Mouse (Mus musculus): Measurements from ENCODE around the gene Cyp1b1. TPM values are rescaled to one million over a fixed set of nuclear protein-coding genes. Genes with fewer than 3 reads are reported as not detected.

The Cyp1b1 gene
- polyA plus RNA-seq, 1 experiment from 2014 or later: 12.4 TPM

DNA sequence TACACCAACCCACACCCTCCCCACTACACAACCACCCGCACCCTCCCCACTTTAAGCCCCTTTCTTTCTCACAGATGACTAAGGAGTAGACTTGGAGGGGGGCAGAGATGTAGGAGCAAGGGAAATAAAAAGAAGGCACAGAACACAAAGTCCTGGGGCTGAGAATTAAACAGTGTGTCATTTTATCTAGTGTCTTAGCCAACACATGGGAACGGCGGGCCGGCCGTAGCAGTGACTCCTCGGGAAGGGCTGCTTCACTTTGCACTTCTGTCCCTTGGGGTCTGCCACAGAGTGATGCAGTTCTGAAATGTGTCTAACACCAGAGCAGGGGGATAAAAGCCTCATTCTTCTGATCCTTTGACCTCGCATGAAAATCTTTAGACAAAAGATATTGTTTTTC lies 5.8 kb upstream of the Cyp1b1 start:
- no peaks in the 10 kb centered on the region; the same call in 1 of the 2 replicates for H3K4me1 ChIP-seq (replicated peaks; ENCODE audit: control insufficient read depth, insufficient read depth, low read length)
- no peaks in the 10 kb centered on the region for H3K36me3 ChIP-seq (replicated peaks; ENCODE audit: control insufficient read depth, insufficient read depth)
- no peaks in the 10 kb centered on the region for H3K9me3 ChIP-seq (ENCODE audit: control insufficient read depth, low read length)
- no peak overlapping the region for H3K27ac ChIP-seq
- H3K9ac ChIP-seq: no peak overlapping the region
- peaks cover 11% of the 10 kb centered on the region for H3K27me3 ChIP-seq (ENCODE audit: control insufficient read depth, insufficient read depth, low read length)
- 82% methylated on average over 7 of the region's 7 CpGs for WGBS
- ATAC-seq (ENCODE audit: low FRiP score) (no peak), DNase-seq (ENCODE audit: low spot score) (no peak)
- no peak overlapping the region for H3K4me3 ChIP-seq (replicated peaks; ENCODE audit: low read length)
- H3K4me2 ChIP-seq (replicated peaks): no peak overlapping the region

DNA sequence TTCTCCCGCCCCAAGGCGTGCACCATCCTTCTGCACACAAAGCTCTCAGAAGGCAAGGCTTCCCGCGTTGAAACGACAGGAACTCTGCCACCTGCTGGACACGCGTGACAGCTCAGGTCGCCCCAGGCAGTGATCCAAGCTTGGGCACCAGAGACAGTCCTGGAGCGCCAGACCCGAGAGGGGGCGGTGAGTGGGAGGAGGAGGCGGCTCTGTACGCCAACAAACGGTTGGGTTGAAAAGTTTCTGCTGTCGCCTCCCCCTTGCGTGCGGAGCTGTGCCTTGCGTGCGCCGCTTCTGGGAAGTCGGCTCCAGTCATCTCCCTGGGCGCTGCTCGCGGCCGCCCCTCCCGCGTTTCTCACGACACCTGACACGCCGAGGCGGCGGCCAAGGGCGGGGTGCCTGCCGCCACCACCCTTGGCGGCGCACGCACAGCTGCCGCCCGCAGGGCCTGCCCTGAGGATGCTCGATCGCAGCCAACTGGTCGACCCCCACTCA lies 835 bp upstream of the Cyp1b1 start:
- WGBS: under 1% methylated on average over 42 of the region's 42 CpGs
- ATAC-seq (ENCODE audit: low FRiP score) (peak; percentile 82), DNase-seq (ENCODE audit: low spot score) (peak; percentile 87)
- Histone ChIP-seq H3K36me3 (replicated peaks; ENCODE audit: control insufficient read depth, insufficient read depth) (no peaks in the 10 kb centered on the region), H3K4me3 (replicated peaks; ENCODE audit: low read length) (peak overlapping the region; percentile 41), H3K4me2 (replicated peaks) (peak overlapping the region; percentile 85), H3K27ac (no peak overlapping the region), H3K9ac (peak overlapping the region; percentile 44), H3K4me1 (replicated peaks; ENCODE audit: control insufficient read depth, insufficient read depth, low read length) (peaks cover 23% of the 10 kb centered on the region), H3K9me3 (ENCODE audit: control insufficient read depth, low read length) (no peaks in the 10 kb centered on the region), H3K27me3 (ENCODE audit: control insufficient read depth, insufficient read depth, low read length) (peaks cover 59% of the 10 kb centered on the region)

DNA sequence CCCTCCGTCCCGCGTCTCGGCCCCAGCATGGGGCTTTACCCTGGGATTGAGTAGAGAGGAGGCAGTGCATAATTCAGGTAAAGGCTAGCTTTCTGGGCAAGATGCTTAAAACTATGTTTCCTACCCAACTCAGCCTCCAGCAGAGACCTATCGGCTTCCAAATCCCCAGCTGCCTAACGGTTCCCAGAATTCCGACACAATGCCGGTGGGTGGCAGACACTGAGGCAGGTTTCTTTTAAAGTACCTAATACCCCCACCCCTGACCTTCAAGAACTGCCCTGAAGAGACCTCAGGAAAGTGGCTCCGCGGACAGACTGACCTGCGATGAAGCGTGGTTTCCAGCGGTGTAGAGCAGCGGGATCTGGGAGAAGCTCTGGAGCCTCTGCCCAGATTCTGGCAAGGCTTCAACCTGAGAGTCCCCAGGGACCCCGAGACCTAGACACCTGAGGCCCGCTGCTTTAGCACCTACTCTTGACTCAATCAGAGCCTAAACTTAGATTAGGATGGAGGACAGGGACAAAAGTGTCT lies 429 bp downstream of the Cyp1b1 start:
- 0% methylated on average over 16 of the region's 16 CpGs for WGBS
- DNase-seq (ENCODE audit: low spot score) (no peak), ATAC-seq (ENCODE audit: low FRiP score) (no peak)
- no peaks in the 10 kb centered on the region for H3K36me3 ChIP-seq (replicated peaks; ENCODE audit: control insufficient read depth, insufficient read depth)
- H3K27ac ChIP-seq: no peak overlapping the region
- H3K4me3 ChIP-seq (replicated peaks; ENCODE audit: low read length): peak overlapping the region; percentile 41
- peak overlapping the region; percentile 41; the same call in 1 of the 2 replicates for H3K9ac ChIP-seq
- H3K9me3 ChIP-seq (ENCODE audit: control insufficient read depth, low read length): no peaks in the 10 kb centered on the region
- H3K27me3 ChIP-seq (ENCODE audit: control insufficient read depth, insufficient read depth, low read length): peaks cover 68% of the 10 kb centered on the region
- peaks cover 23% of the 10 kb centered on the region for H3K4me1 ChIP-seq (replicated peaks; ENCODE audit: control insufficient read depth, insufficient read depth, low read length)
- peak overlapping the region; percentile 85 for H3K4me2 ChIP-seq (replicated peaks)

DNA sequence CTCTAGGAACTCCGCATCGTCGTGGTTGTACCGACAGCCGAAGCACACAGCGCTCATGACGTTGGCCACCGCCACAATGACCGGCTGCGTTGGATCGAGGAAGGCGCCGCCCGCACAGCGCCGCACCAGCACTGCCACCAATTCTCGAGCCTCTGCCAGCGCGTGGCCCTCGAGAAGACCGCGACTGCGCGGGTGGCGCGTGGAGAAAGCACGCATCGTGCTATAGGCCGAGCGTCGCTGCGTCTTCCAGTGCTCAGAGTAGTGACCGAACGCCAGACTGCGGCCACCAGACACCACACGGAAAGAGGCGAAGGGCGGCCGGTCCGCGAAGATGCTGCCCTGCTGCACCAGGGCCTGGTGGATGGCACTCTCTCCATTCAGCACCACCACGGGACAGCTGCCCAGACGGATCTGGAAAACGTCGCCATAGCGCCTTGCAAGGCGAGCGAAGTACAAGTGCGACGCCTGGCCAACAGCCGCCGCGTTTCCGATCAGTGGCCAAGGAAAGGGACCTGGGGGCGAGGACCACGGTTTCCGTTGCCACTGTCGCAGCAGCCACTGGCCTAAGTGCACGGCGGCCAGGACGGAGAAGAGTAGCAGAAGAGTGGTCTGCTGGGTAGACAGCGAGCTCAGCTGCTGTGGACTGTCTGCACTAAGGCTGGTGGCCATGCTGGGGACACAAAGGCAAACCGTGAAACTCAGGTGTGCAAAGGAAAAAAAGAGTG lies 1.1 kb downstream of the Cyp1b1 start:
- ATAC-seq (ENCODE audit: low FRiP score): peak; percentile 28; the same call in 1 of the 2 replicates
- Histone ChIP-seq H3K4me3 (replicated peaks; ENCODE audit: low read length) (peak overlapping the region; percentile 41), H3K9ac (peak overlapping the region; percentile 41), H3K27ac (no peak overlapping the region), H3K36me3 (replicated peaks; ENCODE audit: control insufficient read depth, insufficient read depth) (no peaks in the 10 kb centered on the region), H3K4me2 (replicated peaks) (peak overlapping the region; percentile 85), H3K9me3 (ENCODE audit: control insufficient read depth, low read length) (no peaks in the 10 kb centered on the region), H3K27me3 (ENCODE audit: control insufficient read depth, insufficient read depth, low read length) (peaks cover 74% of the 10 kb centered on the region), H3K4me1 (replicated peaks; ENCODE audit: control insufficient read depth, insufficient read depth, low read length) (peaks cover 23% of the 10 kb centered on the region)
- WGBS: under 1% methylated on average over 63 of the region's 63 CpGs
- DNase-seq (ENCODE audit: low spot score): peak; percentile 43

DNA sequence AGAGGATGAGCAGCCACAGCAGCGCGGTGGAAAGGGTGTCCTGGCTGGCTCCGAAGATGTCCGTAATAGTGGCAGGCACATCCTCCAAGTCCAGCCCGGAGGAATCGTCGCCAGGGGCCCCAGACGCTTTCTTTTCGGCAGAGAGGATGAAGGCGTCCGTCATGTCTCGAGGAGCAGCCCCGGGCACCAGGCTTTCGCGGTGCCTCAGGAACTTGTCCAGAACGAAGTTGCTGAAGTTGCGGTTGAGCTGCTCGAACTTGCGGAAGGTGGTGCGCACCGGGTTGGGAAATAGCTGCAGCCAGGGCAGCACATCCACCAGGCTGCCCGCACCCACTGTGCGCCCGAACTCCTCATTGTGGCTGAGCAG lies 1.6 kb downstream of the Cyp1b1 start:
- WGBS: 1% methylated on average over 24 of the region's 24 CpGs
- DNase-seq (ENCODE audit: low spot score) (no peak), ATAC-seq (ENCODE audit: low FRiP score) (no peak)
- Histone ChIP-seq H3K36me3 (replicated peaks; ENCODE audit: control insufficient read depth, insufficient read depth) (no peaks in the 10 kb centered on the region), H3K4me1 (replicated peaks; ENCODE audit: control insufficient read depth, insufficient read depth, low read length) (peaks cover 23% of the 10 kb centered on the region), H3K4me3 (replicated peaks; ENCODE audit: low read length) (peak overlapping the region; percentile 41), H3K9me3 (ENCODE audit: control insufficient read depth, low read length) (no peaks in the 10 kb centered on the region), H3K27ac (no peak overlapping the region), H3K4me2 (replicated peaks) (peak overlapping the region; percentile 85), H3K27me3 (ENCODE audit: control insufficient read depth, insufficient read depth, low read length) (peaks cover 80% of the 10 kb centered on the region), H3K9ac (peak overlapping the region; percentile 41; the same call in 1 of the 2 replicates)

DNA sequence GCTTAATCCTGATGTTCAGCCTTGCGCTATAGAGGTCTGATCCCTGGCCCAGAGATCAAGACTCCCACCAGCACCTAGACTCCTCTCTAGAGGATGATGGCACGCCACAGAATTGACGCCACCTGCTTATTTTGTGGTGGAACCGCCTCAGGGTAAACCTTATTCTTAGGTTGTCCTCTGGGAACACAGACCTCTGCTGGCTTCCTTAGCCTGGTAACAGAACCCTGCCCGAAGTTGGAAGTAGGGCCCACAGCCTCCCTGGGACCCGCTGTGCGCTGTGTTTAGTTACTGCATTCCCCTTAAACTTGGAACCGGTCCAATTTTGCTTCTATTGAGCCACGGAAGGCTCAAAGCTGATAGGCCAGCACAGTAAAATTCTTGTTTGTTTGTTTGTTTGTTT lies 2.3 kb downstream of the Cyp1b1 start:
- no peak overlapping the region for H3K9ac ChIP-seq
- DNase-seq (ENCODE audit: low spot score): peak; percentile 60
- no peaks in the 10 kb centered on the region for H3K36me3 ChIP-seq (replicated peaks; ENCODE audit: control insufficient read depth, insufficient read depth)
- no peak overlapping the region for H3K4me2 ChIP-seq (replicated peaks)
- peaks cover 84% of the 10 kb centered on the region for H3K27me3 ChIP-seq (ENCODE audit: control insufficient read depth, insufficient read depth, low read length)
- WGBS: 3% methylated on average over 9 of the region's 9 CpGs
- H3K4me1 ChIP-seq (replicated peaks; ENCODE audit: control insufficient read depth, insufficient read depth, low read length): peaks cover 23% of the 10 kb centered on the region
- no peak overlapping the region for H3K27ac ChIP-seq
- peak overlapping the region; percentile 41 for H3K4me3 ChIP-seq (replicated peaks; ENCODE audit: low read length)
- ATAC-seq (ENCODE audit: low FRiP score): no peak
- no peaks in the 10 kb centered on the region for H3K9me3 ChIP-seq (ENCODE audit: control insufficient read depth, low read length)

DNA sequence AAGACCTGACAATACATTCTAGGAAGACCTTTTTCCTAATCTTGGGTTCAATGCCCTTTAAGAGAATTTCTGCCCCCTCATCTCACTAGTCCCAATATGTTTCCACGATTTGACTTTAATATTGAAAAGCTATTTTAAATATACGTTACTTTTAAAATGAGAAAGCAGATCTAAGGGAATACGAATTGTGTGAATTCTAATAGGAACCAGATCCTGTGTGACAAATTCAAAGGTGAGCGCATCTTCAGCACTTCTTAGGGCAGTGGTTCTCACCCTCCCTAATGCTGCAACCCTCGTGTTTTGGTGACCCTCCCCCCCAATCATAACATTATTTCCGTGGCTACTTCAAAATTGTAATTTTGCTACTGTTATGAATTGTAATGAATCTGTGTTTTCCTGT lies 2.9 kb downstream of the Cyp1b1 start:
- Histone ChIP-seq H3K9me3 (ENCODE audit: control insufficient read depth, low read length) (no peaks in the 10 kb centered on the region), H3K4me2 (replicated peaks) (no peak overlapping the region), H3K4me1 (replicated peaks; ENCODE audit: control insufficient read depth, insufficient read depth, low read length) (peaks cover 23% of the 10 kb centered on the region), H3K27me3 (ENCODE audit: control insufficient read depth, insufficient read depth, low read length) (peaks cover 84% of the 10 kb centered on the region), H3K4me3 (replicated peaks; ENCODE audit: low read length) (0 out of 2 replicates have a peak overlapping the region, but pooled peaks have one; percentile 4), H3K27ac (no peak overlapping the region), H3K9ac (no peak overlapping the region), H3K36me3 (replicated peaks; ENCODE audit: control insufficient read depth, insufficient read depth) (no peaks in the 10 kb centered on the region)
- WGBS: 15% methylated on average over 6 of the region's 6 CpGs
- DNase-seq (ENCODE audit: low spot score) (no peak), ATAC-seq (ENCODE audit: low FRiP score) (no peak)

DNA sequence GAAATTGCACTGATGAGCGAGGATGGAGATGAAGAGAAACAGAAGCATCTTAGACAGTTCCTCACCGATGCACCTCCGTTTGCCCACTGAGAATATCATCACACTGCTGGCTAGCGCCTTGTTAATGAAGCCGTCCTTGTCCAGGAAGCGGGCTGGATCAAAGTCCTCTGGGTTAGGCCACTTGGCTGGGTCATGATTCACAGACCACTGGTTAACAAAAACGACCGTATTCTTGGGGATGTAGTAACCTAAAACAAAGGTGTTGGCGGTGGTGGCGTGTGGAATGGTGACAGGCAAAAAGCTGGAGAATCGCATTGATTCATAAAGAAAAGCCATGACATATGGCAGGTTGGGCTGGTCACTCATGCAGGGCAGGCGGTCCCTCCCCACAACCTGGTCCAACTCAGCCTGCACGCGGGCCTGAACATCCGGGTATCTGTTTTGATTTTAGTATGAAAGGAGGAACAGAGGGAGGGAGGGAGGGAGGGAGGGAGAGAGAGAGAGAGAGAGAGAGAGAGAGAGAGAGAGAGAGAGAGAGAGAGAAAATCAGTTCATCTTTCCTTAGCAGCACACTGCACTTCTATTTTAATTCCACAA lies 4.5 kb downstream of the Cyp1b1 start:
- no peak for DNase-seq (ENCODE audit: low spot score)
- no peak overlapping the region for H3K4me2 ChIP-seq (replicated peaks)
- H3K4me1 ChIP-seq (replicated peaks; ENCODE audit: control insufficient read depth, insufficient read depth, low read length): peaks cover 23% of the 10 kb centered on the region
- WGBS: 11% methylated on average over 15 of the region's 15 CpGs
- peaks cover 70% of the 10 kb centered on the region for H3K27me3 ChIP-seq (ENCODE audit: control insufficient read depth, insufficient read depth, low read length)
- H3K36me3 ChIP-seq (replicated peaks; ENCODE audit: control insufficient read depth, insufficient read depth): no peaks in the 10 kb centered on the region
- H3K9ac ChIP-seq: no peak overlapping the region
- ATAC-seq (ENCODE audit: low FRiP score): no peak
- no peak overlapping the region for H3K27ac ChIP-seq
- no peak overlapping the region for H3K4me3 ChIP-seq (replicated peaks; ENCODE audit: low read length)
- H3K9me3 ChIP-seq (ENCODE audit: control insufficient read depth, low read length): no peaks in the 10 kb centered on the region

DNA sequence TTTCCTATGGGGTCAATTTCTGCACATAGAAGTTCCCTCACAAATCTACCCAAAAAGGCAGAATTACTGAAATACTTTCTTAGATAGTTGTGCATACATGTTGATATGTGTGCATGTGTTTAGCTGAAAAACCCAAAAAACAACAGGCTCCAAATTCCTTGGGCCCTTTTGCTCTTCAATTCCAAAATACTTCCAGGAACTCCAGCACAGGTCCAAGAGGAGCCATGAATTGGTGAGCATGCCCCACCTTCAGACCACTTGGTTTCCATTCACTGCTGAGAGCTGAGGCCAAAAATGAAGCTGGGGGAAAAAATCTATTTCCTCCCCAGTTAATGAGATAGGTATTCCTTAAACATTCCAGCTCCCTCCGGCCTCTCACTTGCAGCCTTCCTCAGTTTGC lies 5.1 kb downstream of the Cyp1b1 start:
- H3K27me3 ChIP-seq (ENCODE audit: control insufficient read depth, insufficient read depth, low read length): peaks cover 63% of the 10 kb centered on the region
- H3K9me3 ChIP-seq (ENCODE audit: control insufficient read depth, low read length): no peaks in the 10 kb centered on the region
- H3K9ac ChIP-seq: no peak overlapping the region
- H3K27ac ChIP-seq: no peak overlapping the region
- no peaks in the 10 kb centered on the region for H3K36me3 ChIP-seq (replicated peaks; ENCODE audit: control insufficient read depth, insufficient read depth)
- no peak overlapping the region for H3K4me2 ChIP-seq (replicated peaks)
- no peak for ATAC-seq (ENCODE audit: low FRiP score)
- peaks cover 18% of the 10 kb centered on the region for H3K4me1 ChIP-seq (replicated peaks; ENCODE audit: control insufficient read depth, insufficient read depth, low read length)
- WGBS: 55% methylated on average over 1 of the region's 1 CpGs
- no peak overlapping the region for H3K4me3 ChIP-seq (replicated peaks; ENCODE audit: low read length)
- no peak for DNase-seq (ENCODE audit: low spot score)
